Mouse (Mus musculus) hindbrain, embryonic 11.5 days (tissue): ENCODE data around the gene Ccdc43. TPM values are rescaled to one million over a fixed set of nuclear protein-coding genes. Genes with fewer than 3 reads are reported as not detected.

Experiments
- polyA plus RNA-seq: library from polyadenylated mRNA; unstranded; fragments of >200 nt; fragmentation: Nextera tagmentation; extraction: Ambion mirVana; gene quantifications from 2 replicates; pipeline ENCODE4 v1.2.1, GENCODE M21; 2014

The Ccdc43 gene
- polyA plus RNA-seq, 1 experiment from 2014 or later: 51.3 TPM

Other genes with a start within 250 kb of the Ccdc43 start
- gene Itga2b, start 227.7 kb downstream of the Ccdc43 start, polyA plus RNA-seq: 3.9 and 5.5 TPM in 2 replicates
- gene Gpatch8, start 141.4 kb downstream of the Ccdc43 start, polyA plus RNA-seq: 48.8 and 68.1 TPM in 2 replicates
- 5.6 and 7.3 TPM in 2 replicates for gene Gm11627, start 118.3 kb downstream of the Ccdc43 start, polyA plus RNA-seq
- 29.5 and 31.7 TPM in 2 replicates for gene Fzd2, start 93.4 kb downstream of the Ccdc43 start, polyA plus RNA-seq
- gene Meioc, start 34.1 kb downstream of the Ccdc43 start, polyA plus RNA-seq: 0.88 and 0.91 TPM in 2 replicates
- gene Adam11, start 63.7 kb upstream of the Ccdc43 start, polyA plus RNA-seq: 16.6 and 19.2 TPM in 2 replicates
- 78.5 and 82.8 TPM in 2 replicates for gene Gjc1, start 121.9 kb upstream of the Ccdc43 start, polyA plus RNA-seq
- gene Higd1b, start 138.1 kb upstream of the Ccdc43 start, polyA plus RNA-seq: not detected in 2 replicates
- 205 and 222 TPM in 2 replicates for gene Eftud2, start 183.2 kb upstream of the Ccdc43 start, polyA plus RNA-seq
- gene Ccdc103, start 183.4 kb upstream of the Ccdc43 start, polyA plus RNA-seq: 1.2 and 2.0 TPM in 2 replicates
- not detected in 2 replicates for gene Fam187a, start 187.4 kb upstream of the Ccdc43 start, polyA plus RNA-seq
- 0.12 and 0.20 TPM in 2 replicates for gene Gfap, start 203.1 kb upstream of the Ccdc43 start, polyA plus RNA-seq
- 7.3 and 8.5 TPM in 2 replicates for gene Kif18b, start 227.3 kb upstream of the Ccdc43 start, polyA plus RNA-seq
- gene C1ql1, start 248.9 kb upstream of the Ccdc43 start, polyA plus RNA-seq: 10.5 and 11.0 TPM in 2 replicates